Mouse (Mus musculus) embryonic facial prominence, embryonic 14.5 days (tissue): ENCODE measurements around the gene Pofut2. TPM values are rescaled to one million over a fixed set of nuclear protein-coding genes. Genes with fewer than 3 reads are reported as not detected.

ENCODE experiments used
- ATAC-seq: fragments of 200-750 bp; cut with Nextera tagmentation; 2 replicates; pipeline ENCODE4 v1.8.0; 2017; ENCODE audit warnings: low read depth, moderate number of reproducible peaks, moderate TSS enrichment
- DNase-seq: peaks from one replicate; pipeline ENCODE4 v3.0.0-alpha.2; 2015; ENCODE audit warnings: low spot score
- H3K27ac ChIP-seq: fragments of 300-500 bp; sonication (generic); replicated peaks from 2 replicates; pipeline ENCODE4 v1.5.1; 2014; ENCODE audit warnings: low read depth, mild to moderate bottlenecking, low read length, moderate library complexity
- H3K27me3 ChIP-seq: fragments of 300-500 bp; sonication (generic); replicated peaks from 2 replicates; pipeline ENCODE4 v1.6.1; 2014; ENCODE audit warnings: low read length; ENCODE audit not compliant: control insufficient read depth, insufficient read depth
- H3K36me3 ChIP-seq: fragments of 300-500 bp; sonication (generic); 2 replicates; pipeline ENCODE4 v1.6.1; 2014; ENCODE audit warnings: low read length, mixed read lengths; ENCODE audit not compliant: control insufficient read depth, insufficient read depth
- H3K4me1 ChIP-seq: fragments of 300-500 bp; sonication (generic); 2 replicates; pipeline ENCODE4 v1.6.1; 2014; ENCODE audit warnings: antibody characterized with exemption, low read length; ENCODE audit not compliant: control insufficient read depth, insufficient read depth
- H3K4me2 ChIP-seq: fragments of 300-500 bp; sonication (generic); 2 replicates; pipeline ENCODE4 v1.6.1; 2014; ENCODE audit warnings: low read depth, mild to moderate bottlenecking, low read length, moderate library complexity, mixed read lengths
- H3K4me3 ChIP-seq: fragments of 300-500 bp; sonication (generic); 2 replicates; pipeline ENCODE4 v1.5.1; 2014; ENCODE audit warnings: low read depth, mild to moderate bottlenecking, low read length
- H3K9ac ChIP-seq: fragments of 300-500 bp; sonication (generic); 2 replicates; pipeline ENCODE4 v1.6.1; 2014; ENCODE audit warnings: low read depth, mild to moderate bottlenecking, low read length, moderate library complexity, mixed read lengths
- H3K9me3 ChIP-seq: fragments of 300-500 bp; sonication (generic); 2 replicates; pipeline ENCODE4 v1.6.1; 2016; ENCODE audit warnings: low read length; ENCODE audit not compliant: control insufficient read depth
- WGBS: fragments of 180-500 bp; shearing (Covaris S2); extraction: QIAGEN DNeasy Blood & Tissue Kit; methylation state at CpG from one replicate; pipeline ENCODE4 v1.1.7; 2014; 5-methylcytosine and 5-hydroxymethylcytosine counted together
- polyA plus RNA-seq: library from polyadenylated mRNA; unstranded; fragments of >200 nt; fragmentation: Nextera tagmentation; extraction: Ambion mirVana; gene quantifications from 2 replicates; pipeline ENCODE4 v1.2.1, GENCODE M21; 2014

Gene Pofut2
- polyA plus RNA-seq, 1 experiment from 2014 or later, result 168 TPM

- Histone ChIP-seq H3K27ac (no peak overlapping the region), H3K4me1 (peaks cover 11% of the 10 kb centered on the region; the same call in 1 of the 2 replicates), H3K4me3 (no peak overlapping the region), H3K27me3 (no peaks in the 10 kb centered on the region), H3K36me3 (no peaks in the 10 kb centered on the region), H3K4me2 (no peak overlapping the region), H3K9me3 (no peaks in the 10 kb centered on the region), H3K9ac (no peak overlapping the region)
- 90% methylated on average over 8 of the region's 8 CpGs for WGBS
- ATAC-seq (no peak), DNase-seq (no peak)
Measured at GRCm38 (mm10) chr10:77225995-77226688, 32.9 kb upstream of the Pofut2 start.

- H3K4me1 ChIP-seq, result peaks cover 10% of the 10 kb centered on the region; the same call in 1 of the 2 replicates
- no peaks in the 10 kb centered on the region for H3K27me3 ChIP-seq
- H3K9me3 ChIP-seq, result no peaks in the 10 kb centered on the region
- no peak overlapping the region for H3K9ac ChIP-seq
- H3K36me3 ChIP-seq, result no peaks in the 10 kb centered on the region
- H3K27ac ChIP-seq, result no peak overlapping the region
- no peak for ATAC-seq
- WGBS, result 57% methylated on average over 8 of the region's 8 CpGs
- DNase-seq, result no peak
- H3K4me3 ChIP-seq, result no peak overlapping the region
- no peak overlapping the region for H3K4me2 ChIP-seq
Measured at GRCm38 (mm10) chr10:77226691-77227367, 32.2 kb upstream of the Pofut2 start.

- H3K36me3 ChIP-seq, result no peaks in the 10 kb centered on the region
- H3K27ac ChIP-seq, result no peak overlapping the region
- no peak overlapping the region for H3K9ac ChIP-seq
- H3K9me3 ChIP-seq, result no peaks in the 10 kb centered on the region
- no peak overlapping the region for H3K4me3 ChIP-seq
- WGBS, result 81% methylated on average over 6 of the region's 6 CpGs
- ATAC-seq (no peak), DNase-seq (no peak)
- H3K4me2 ChIP-seq, result no peak overlapping the region
- peaks cover 10% of the 10 kb centered on the region; the same call in 1 of the 2 replicates for H3K4me1 ChIP-seq
- no peaks in the 10 kb centered on the region for H3K27me3 ChIP-seq
Measured at GRCm38 (mm10) chr10:77227368-77227723, 31.7 kb upstream of the Pofut2 start.

- Histone ChIP-seq H3K36me3 (no peaks in the 10 kb centered on the region), H3K4me3 (no peak overlapping the region), H3K27me3 (no peaks in the 10 kb centered on the region), H3K27ac (no peak overlapping the region), H3K4me1 (peaks cover 10% of the 10 kb centered on the region; the same call in 1 of the 2 replicates), H3K9me3 (no peaks in the 10 kb centered on the region), H3K9ac (no peak overlapping the region), H3K4me2 (no peak overlapping the region)
- peak; percentile 41 for ATAC-seq
- WGBS, result 60% methylated on average over 12 of the region's 13 CpGs
- DNase-seq, result peak; percentile 65
Measured at GRCm38 (mm10) chr10:77229609-77230595, 29.1 kb upstream of the Pofut2 start.

GRCm38 (mm10) chr10:77231861-77232755, 26.9 kb upstream of the Pofut2 start:
- no peaks in the 10 kb centered on the region for H3K9me3 ChIP-seq
- no peak overlapping the region for H3K27ac ChIP-seq
- H3K4me3 ChIP-seq, result no peak overlapping the region
- ATAC-seq (no peak), DNase-seq (no peak)
- H3K4me2 ChIP-seq, result no peak overlapping the region
- no peak overlapping the region for H3K9ac ChIP-seq
- peaks cover 10% of the 10 kb centered on the region; the same call in 1 of the 2 replicates for H3K4me1 ChIP-seq
- H3K36me3 ChIP-seq, result no peaks in the 10 kb centered on the region
- no peaks in the 10 kb centered on the region for H3K27me3 ChIP-seq
- WGBS, result 65% methylated on average over 16 of the region's 16 CpGs

GRCm38 (mm10) chr10:77233230-77233629, 25.8 kb upstream of the Pofut2 start:
- Histone ChIP-seq H3K27me3 (no peaks in the 10 kb centered on the region), H3K27ac (no peak overlapping the region), H3K4me2 (no peak overlapping the region), H3K4me3 (no peak overlapping the region), H3K9me3 (no peaks in the 10 kb centered on the region), H3K4me1 (peaks cover 10% of the 10 kb centered on the region; the same call in 1 of the 2 replicates), H3K36me3 (no peaks in the 10 kb centered on the region), H3K9ac (no peak overlapping the region)
- ATAC-seq (no peak), DNase-seq (no peak)
- 95% methylated on average over 1 of the region's 1 CpGs for WGBS

- Histone ChIP-seq H3K9ac (no peak overlapping the region), H3K36me3 (no peaks in the 10 kb centered on the region), H3K9me3 (no peaks in the 10 kb centered on the region), H3K4me1 (0 out of 2 replicates have a peak, but pooled peaks cover 5% of the 10 kb centered on the region), H3K27ac (no peak overlapping the region), H3K27me3 (no peaks in the 10 kb centered on the region), H3K4me3 (no peak overlapping the region), H3K4me2 (no peak overlapping the region)
- ATAC-seq (no peak), DNase-seq (no peak)
- 68% methylated on average over 10 of the region's 12 CpGs for WGBS
Measured at GRCm38 (mm10) chr10:77234991-77235616, 23.9 kb upstream of the Pofut2 start.
